Mouse (Mus musculus) layer of hippocampus, adult 9-10 months (tissue): ENCODE results near the gene Ece2.
A peak's percentile ranks its signal among the peaks of the same experiment; 100 is the strongest.

Experiments used
- DNase-seq: peaks from one replicate; pipeline ENCODE4 v3.0.0; 2022; ENCODE audit warnings: low spot score

Gene Ece2

GRCm38 (mm10) chr16:20690774-20691173 lies 61.1 kb downstream of the Ece2 start:
- DNase-seq = no peak

DNA sequence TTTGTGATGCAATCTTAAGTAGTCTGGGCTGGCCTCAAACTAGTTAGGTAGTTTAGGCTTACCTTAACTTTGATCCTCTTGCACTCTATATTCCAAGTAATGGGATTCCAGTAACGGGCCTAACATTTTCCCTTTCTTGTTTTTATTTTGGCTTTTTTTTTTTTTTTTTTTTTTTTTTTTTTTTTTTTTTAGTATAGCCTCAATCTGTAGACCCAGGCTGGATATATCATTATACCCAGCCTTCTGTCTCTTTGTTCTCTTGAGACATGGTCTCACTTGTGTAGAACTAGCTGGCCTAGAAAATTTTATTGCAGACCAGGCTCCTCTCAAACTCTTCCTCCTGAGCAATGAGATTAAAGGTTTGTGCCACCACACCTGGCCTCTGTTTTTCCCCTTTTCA lies 62.0 kb downstream of the Ece2 start:
- DNase-seq = no peak

GRCm38 (mm10) chr16:20692241-20692965 lies 62.8 kb downstream of the Ece2 start:
- DNase-seq = no peak

DNA sequence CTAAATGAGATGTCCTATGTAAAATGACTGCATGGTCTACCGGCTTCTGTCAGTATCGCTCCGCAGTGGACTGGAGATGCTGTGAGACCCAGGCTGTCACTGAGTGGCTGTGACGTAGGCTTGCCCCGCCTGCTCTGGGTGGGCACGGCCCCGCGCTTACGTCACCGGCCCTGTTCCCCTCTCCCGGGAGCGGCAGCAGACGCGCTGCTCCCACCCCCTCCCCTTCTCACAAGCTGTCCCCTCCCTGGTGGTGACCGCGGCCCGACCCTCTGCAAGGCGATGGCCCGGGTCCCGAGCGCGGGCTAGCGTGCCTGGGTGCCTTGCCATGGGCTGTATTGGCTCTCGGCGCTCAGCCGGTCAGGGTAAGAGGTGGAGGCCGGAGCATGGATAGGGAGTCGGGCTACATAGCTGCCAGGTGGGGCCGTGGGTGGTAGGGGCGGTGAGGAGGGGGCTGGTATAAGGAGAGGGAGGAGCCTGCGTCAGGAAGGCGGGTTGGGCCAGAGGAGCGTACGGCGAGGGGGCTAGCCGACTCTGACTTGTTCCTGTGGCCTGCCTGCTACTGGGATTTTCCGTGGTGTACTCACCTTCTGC lies 63.6 kb downstream of the Ece2 start, which contains the start of gene Fam131a:
Gene Fam131a, plus strand, starts transcription at position 131 of the 591 bp plus-strand sequence.
- peak; percentile 88 for DNase-seq

DNA sequence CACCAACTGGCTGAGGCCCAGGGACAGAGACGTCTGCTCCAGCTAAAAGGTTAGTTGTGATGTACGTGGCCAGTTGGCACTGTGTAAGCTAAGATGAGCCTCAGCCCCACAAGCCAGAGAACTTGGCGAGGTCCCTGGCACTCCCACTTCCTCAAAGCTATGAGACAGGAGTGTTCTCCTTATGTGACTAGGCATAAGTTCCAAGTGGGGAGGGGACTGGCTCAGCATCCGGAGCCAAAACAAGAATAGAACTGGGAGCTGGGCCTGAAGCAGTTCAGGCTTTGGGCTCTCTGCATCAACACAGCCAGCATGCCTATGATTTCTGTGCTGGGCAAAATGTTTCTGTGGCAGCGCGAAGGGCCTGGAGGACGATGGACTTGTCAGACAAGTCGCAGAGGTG lies 65.2 kb downstream of the Ece2 start:
- no peak for DNase-seq

GRCm38 (mm10) chr16:20695622-20696323 lies 66.1 kb downstream of the Ece2 start:
- peak; percentile 83 for DNase-seq
